Mouse (Mus musculus) kidney, embryonic 15.5 days (tissue): ENCODE data around the gene Auh. TPM values are rescaled to one million over a fixed set of nuclear protein-coding genes. Genes with fewer than 3 reads are reported as not detected.
A peak's percentile ranks its signal among the peaks of the same experiment; 100 is the strongest.

Experiments
- ATAC-seq: fragments of 200-750 bp; cut with Nextera tagmentation; replicated peaks from 2 replicates; pipeline ENCODE4 v1.8.0; 2017; ENCODE audit warnings: moderate TSS enrichment; ENCODE audit not compliant: low FRiP score
- H3K27ac ChIP-seq: fragments of 300-500 bp; sonication (generic); 2 replicates; pipeline ENCODE4 v1.5.1; 2015; ENCODE audit warnings: mild to moderate bottlenecking, inconsistent platforms
- H3K27me3 ChIP-seq: fragments of 300-500 bp; sonication (generic); 2 replicates; pipeline ENCODE4 v1.6.1; 2015; ENCODE audit warnings: inconsistent platforms
- H3K36me3 ChIP-seq: fragments of 300-500 bp; sonication (generic); 2 replicates; pipeline ENCODE4 v1.6.1; 2015; ENCODE audit warnings: inconsistent platforms
- H3K4me1 ChIP-seq: fragments of 300-500 bp; sonication (generic); 2 replicates; pipeline ENCODE4 v1.6.1; 2015; ENCODE audit warnings: inconsistent platforms
- H3K4me2 ChIP-seq: fragments of 300-500 bp; sonication (generic); 2 replicates; pipeline ENCODE4 v1.6.1; 2015; ENCODE audit warnings: moderate library complexity, mild to moderate bottlenecking, inconsistent platforms
- H3K4me3 ChIP-seq: fragments of 300-500 bp; sonication (generic); replicated peaks from 2 replicates; pipeline ENCODE4 v1.5.1; 2015; ENCODE audit warnings: mild to moderate bottlenecking, inconsistent platforms
- H3K9ac ChIP-seq: fragments of 300-500 bp; sonication (generic); 2 replicates; pipeline ENCODE4 v1.6.1; 2015; ENCODE audit warnings: mild to moderate bottlenecking, inconsistent platforms
- H3K9me3 ChIP-seq: fragments of 300-500 bp; sonication (generic); replicated peaks from 2 replicates; pipeline ENCODE4 v1.6.1; 2016; ENCODE audit warnings: inconsistent platforms
- WGBS: fragments of 180-500 bp; shearing (Covaris S2); methylation state at CpG from one replicate; pipeline ENCODE4 v1.1.7; 2015; ENCODE audit warnings: mixed read lengths; 5-methylcytosine and 5-hydroxymethylcytosine counted together
- polyA plus RNA-seq: library from polyadenylated mRNA; unstranded; fragments of >200 nt; fragmentation: Nextera tagmentation; extraction: Ambion mirVana; gene quantifications from 2 replicates; pipeline ENCODE4 v1.2.1, GENCODE M21; 2015

Gene Auh
- polyA plus RNA-seq, 1 experiment from 2014 or later, result 57.0 TPM

DNA sequence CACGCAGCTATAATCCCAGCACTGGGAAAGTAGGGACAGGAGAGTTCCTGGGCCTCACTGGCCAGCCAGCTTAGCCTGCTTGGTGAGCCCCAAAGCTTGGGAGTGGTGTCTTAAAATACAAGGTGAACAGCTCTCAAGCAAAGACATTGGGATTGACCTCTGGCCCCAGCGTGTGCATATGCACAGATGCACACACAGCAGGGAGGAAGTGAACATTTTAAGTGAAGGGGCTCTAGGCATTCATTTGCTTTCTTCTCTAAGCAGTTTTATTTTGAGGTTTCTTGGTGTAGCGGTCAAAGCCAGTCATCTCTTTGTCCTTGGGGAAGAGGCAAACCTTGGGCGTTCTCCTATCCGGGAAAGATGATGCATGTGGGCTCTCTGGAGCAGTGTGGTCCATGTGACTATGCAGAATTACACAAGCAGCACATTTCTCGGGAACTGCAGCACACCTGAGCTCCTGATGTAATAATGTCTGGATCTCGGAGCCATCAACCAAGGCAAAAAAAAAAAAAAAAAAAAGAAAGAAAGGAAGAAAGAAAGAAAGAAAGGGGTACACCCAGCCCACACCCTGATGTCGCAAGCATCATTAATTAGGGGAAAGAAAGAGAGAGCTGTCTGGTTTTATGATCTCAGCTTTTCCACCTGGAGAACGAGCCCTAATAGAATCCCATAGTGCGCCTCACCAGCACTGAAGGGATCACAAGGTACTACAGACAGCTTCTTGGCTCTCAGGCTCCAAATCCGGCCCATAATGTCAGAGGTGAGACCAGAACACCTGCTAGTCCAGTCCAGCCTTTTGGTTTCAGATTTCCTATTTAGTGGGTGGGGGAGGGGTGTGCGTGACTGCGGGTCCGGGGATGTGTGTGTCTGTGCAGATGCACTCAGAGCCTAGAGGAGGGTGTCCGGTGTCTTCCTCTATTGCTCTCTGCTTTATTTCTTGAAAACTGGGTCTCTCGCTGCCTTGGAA is 116.6 kb downstream of the Auh start:
- Histone ChIP-seq H3K4me3 (no peak overlapping the region), H3K36me3 (no peaks in the 10 kb centered on the region), H3K4me2 (no peak overlapping the region), H3K27me3 (no peaks in the 10 kb centered on the region), H3K9ac (no peak overlapping the region), H3K4me1 (peaks cover 32% of the 10 kb centered on the region), H3K27ac (no peak overlapping the region), H3K9me3 (no peaks in the 10 kb centered on the region)
- 43% methylated on average over 16 of the region's 16 CpGs for WGBS
- ATAC-seq, result peak; percentile 52; the same call in 1 of the 2 replicates

DNA sequence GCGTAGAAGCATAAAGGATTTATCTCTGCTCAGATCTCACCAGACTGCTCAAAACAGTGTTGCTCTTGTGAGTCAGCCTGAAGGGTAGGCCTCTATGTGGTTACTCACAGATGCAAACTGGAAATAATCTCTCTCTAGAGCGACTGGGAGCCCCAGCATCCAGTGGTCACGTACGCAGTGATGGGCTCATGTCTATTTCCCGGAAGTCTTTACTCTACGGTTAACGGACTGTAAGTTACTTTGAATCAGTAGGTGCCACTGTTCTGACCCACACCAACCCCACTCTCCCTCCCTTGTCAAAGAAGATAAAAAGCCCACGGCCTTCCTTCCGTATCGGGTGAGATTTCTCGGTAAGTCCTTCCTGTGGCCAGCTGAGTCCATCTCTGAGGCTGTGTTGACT is 121.8 kb downstream of the Auh start:
- no peak for ATAC-seq
- 72% methylated on average over 11 of the region's 11 CpGs for WGBS

DNA sequence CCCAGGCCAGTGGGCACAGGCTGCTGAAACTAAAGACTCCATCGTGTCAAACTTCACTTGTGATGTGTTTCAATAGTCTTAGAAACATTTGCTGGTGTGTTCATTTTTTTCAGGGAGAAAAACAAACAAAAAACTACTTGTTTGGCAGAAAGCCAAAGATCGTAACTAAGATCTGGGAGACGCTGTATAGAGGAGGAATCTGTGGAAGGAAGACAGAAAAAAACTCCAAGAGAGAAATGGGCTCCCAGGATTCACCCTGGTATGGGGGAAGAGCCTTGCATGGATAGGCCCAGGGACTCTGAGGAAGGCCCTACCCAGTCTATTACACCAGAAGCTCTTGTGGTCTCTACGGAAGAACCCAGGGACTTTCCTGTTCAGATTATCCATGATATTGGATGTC is 123.5 kb downstream of the Auh start:
- Histone ChIP-seq H3K27me3 (no peaks in the 10 kb centered on the region), H3K4me2 (no peak overlapping the region), H3K27ac (peak overlapping the region; percentile 54), H3K9me3 (no peaks in the 10 kb centered on the region), H3K9ac (no peak overlapping the region), H3K4me1 (peaks cover 22% of the 10 kb centered on the region), H3K4me3 (no peak overlapping the region), H3K36me3 (no peaks in the 10 kb centered on the region)
- ATAC-seq, result 0 out of 2 replicates have a peak, but pooled peaks have one; percentile 53
- 26% methylated on average over 4 of the region's 4 CpGs for WGBS

More for the DNA sequence above, 121.8 kb downstream of the Auh start:
- Histone ChIP-seq H3K4me3 (no peak overlapping the region), H3K4me2 (no peak overlapping the region), H3K27me3 (no peaks in the 10 kb centered on the region), H3K4me1 (peaks cover 28% of the 10 kb centered on the region), H3K36me3 (no peaks in the 10 kb centered on the region), H3K9ac (no peak overlapping the region), H3K27ac (no peak overlapping the region), H3K9me3 (no peaks in the 10 kb centered on the region)

DNA sequence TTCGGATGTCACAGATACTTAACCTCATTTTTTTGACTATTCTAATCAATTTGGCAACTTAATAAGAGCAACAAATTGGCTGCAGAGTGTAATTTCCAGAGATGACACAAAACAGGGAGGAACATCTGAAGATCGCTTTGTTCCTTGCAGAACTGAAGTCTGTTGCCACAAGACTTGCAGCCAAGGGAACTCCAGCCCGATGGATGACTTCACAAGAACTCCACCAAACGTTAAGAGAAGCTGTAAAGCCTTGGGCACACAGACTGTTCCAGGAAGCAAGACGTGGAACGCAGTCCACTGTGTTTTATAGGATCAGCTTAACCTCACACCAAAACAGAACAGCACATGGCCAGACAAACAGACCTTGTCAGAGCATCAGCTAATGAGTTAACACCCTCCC is 123.9 kb downstream of the Auh start:
- Histone ChIP-seq H3K27ac (peak overlapping the region; percentile 54), H3K4me2 (no peak overlapping the region), H3K27me3 (no peaks in the 10 kb centered on the region), H3K9ac (no peak overlapping the region), H3K4me3 (no peak overlapping the region), H3K36me3 (no peaks in the 10 kb centered on the region), H3K4me1 (peaks cover 26% of the 10 kb centered on the region), H3K9me3 (no peaks in the 10 kb centered on the region)
- 27% methylated on average over 6 of the region's 6 CpGs for WGBS
- ATAC-seq, result 0 out of 2 replicates have a peak, but pooled peaks have one; percentile 19

DNA sequence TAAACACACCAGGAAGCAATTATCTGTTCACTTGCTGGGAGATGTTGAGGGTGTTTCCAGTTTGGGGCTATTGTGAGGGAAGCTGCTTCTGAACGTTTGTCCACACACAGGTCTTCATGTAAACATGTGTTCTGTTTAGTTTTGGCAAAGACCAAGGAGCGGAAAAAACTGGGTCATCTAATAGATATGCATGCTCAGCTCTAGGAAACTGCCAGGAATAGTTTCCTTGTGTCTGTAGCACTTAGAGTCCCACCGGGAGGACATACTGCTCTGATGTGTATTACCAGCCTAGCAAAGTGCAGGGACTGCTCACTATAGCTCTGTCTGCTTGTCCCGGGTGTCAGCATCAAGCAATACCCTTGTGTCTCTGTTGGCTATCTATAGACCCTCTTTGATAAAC is 127.0 kb downstream of the Auh start:
- no peaks in the 10 kb centered on the region for H3K36me3 ChIP-seq
- H3K4me3 ChIP-seq, result no peak overlapping the region
- no peak overlapping the region for H3K9ac ChIP-seq
- WGBS, result 74% methylated on average over 4 of the region's 4 CpGs
- no peak for ATAC-seq
- H3K27ac ChIP-seq, result no peak overlapping the region
- H3K4me1 ChIP-seq, result peaks cover 28% of the 10 kb centered on the region
- no peaks in the 10 kb centered on the region for H3K9me3 ChIP-seq
- no peaks in the 10 kb centered on the region for H3K27me3 ChIP-seq
- no peak overlapping the region for H3K4me2 ChIP-seq

DNA sequence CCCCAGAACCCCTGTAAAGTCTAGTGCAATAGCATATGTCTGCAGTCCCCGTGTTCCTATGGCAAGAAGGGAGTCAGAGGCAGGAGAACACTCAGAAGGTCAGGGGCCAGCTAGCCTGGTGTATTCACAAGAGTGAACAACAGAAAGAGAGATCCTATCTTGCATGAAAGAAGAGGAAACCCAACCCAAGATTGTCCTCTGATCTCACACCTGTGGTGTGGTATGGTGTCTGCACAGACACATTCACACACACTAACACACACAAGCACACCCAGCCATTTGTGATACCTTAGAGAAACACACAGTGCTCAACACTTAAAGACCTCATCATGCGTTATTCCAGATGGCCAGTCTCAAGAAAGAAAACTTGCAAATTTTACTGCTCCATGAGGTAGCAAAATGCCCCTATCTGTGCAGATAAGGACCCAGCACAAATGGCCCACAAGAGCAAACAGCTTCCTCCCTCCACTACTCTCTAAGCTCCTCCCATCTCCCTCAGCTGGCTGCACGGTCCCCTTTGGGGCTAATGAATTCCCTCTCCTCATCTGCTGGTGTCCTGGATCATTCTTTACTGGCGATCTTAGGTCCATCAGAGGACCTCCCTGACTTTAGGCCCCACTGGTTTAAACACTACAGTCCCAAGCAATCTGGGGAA is 128.7 kb downstream of the Auh start:
- 39% methylated on average over 4 of the region's 4 CpGs for WGBS
- no peak overlapping the region for H3K4me3 ChIP-seq
- peaks cover 20% of the 10 kb centered on the region for H3K4me1 ChIP-seq
- H3K9ac ChIP-seq, result no peak overlapping the region
- H3K9me3 ChIP-seq, result no peaks in the 10 kb centered on the region
- H3K27me3 ChIP-seq, result no peaks in the 10 kb centered on the region
- H3K4me2 ChIP-seq, result no peak overlapping the region
- H3K27ac ChIP-seq, result no peak overlapping the region
- no peaks in the 10 kb centered on the region for H3K36me3 ChIP-seq
- no peak for ATAC-seq

DNA sequence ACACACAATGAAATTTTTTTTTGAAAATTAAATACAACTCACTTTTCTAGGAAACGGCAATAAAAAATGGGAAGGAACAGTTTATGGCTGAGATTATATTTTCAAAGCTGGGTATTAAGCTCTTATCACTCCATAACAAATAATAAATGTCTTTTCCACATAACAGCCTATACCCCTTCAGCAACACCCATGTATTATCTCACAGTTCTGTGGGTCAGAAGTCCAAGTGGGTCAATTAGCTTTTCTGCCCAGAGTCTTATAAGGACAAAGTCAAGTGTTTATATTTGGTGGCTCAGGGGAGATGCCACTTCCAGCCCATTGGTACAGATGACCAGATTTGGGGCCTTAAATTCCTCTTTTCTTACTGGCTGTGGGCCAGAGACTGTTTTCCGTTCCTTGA is 129.4 kb downstream of the Auh start:
- Histone ChIP-seq H3K36me3 (no peaks in the 10 kb centered on the region), H3K4me1 (peaks cover 15% of the 10 kb centered on the region), H3K9me3 (no peaks in the 10 kb centered on the region), H3K4me3 (no peak overlapping the region), H3K27me3 (no peaks in the 10 kb centered on the region), H3K9ac (no peak overlapping the region), H3K4me2 (no peak overlapping the region), H3K27ac (no peak overlapping the region)
- 69% methylated on average over 2 of the region's 2 CpGs for WGBS
- no peak for ATAC-seq

DNA sequence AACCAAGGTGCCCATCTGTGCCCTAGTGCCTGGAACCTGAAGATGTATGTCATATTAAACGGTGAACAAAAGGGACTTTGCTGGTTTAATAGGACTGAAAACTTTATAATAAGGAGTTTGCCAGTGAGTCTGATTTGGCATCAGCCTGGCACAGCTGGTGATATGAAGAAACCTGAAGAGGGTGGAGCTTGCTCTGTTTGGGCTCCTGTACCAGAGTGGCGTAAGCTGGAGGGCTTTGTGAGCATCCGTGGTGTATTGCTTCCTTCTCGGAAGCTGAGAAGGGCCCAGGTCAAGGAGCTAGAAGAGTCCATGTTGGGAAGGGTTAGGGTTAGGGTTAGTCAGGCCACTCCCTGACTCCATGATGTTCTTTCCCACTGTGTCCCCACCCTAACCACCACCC is 135.2 kb downstream of the Auh start:
- Histone ChIP-seq H3K36me3 (no peaks in the 10 kb centered on the region), H3K4me2 (no peak overlapping the region), H3K9me3 (no peaks in the 10 kb centered on the region), H3K27ac (no peak overlapping the region), H3K4me3 (no peak overlapping the region), H3K27me3 (no peaks in the 10 kb centered on the region), H3K4me1 (0 out of 2 replicates have a peak, but pooled peaks cover 3% of the 10 kb centered on the region), H3K9ac (no peak overlapping the region)
- ATAC-seq, result no peak
- WGBS, result 88% methylated on average over 4 of the region's 4 CpGs

DNA sequence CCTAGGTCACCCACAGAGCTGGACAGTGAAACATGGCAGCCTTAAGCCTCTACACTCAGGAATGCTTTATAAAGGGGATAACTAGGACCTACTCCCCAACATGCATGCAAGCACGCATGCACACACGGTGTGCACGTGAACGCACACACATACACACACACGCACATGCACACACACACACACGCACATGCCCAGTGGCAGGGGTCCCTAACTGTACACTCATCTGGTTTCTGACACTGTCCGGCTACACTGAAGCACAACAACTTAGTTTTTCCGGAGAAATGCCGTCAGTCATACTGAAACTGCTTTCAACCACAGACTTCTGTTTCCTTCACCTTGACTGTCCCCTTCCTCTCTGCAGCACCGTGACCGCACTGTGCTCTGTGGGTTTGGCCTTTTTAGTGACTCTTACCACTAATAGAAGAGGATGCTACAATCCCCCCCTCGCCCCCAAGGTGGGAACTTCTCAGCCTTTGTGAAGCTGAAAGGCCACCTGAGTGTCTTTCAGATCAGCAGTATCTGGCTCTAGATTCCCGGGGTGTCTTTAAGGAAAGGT is 136.0 kb downstream of the Auh start:
- 91% methylated on average over 13 of the region's 13 CpGs for WGBS
- no peaks in the 10 kb centered on the region for H3K27me3 ChIP-seq

DNA sequence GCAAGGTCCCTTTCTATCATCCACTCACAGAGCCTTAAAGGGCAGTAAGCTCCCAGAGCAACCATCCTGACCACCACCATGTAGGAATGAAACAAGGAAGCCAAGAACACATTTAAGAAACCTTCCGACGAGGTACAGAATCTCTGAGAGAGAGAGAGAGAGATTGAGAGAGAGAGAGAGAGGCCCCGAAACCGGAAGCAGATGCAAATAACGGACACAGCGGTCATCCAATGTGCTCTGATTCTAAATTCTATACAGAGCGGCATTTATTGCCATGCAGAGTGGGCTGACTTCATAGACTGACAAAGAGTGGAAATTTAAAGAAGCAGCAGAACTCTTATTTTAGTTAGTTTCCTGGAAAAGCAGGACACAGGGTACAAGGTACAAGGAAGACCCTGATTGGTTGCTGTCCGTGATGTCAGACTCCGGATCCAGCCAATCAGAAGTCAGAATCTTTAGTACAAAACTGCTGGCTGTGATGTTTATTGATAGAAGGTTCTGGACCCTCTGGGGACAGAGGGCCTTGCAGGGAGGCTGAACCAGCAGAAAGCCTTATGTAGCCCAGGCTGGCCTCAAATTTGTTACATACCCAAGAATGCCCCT is 137.1 kb downstream of the Auh start:
- no peak overlapping the region for H3K9ac ChIP-seq
- 0 out of 2 replicates have a peak, but pooled peaks cover 3% of the 10 kb centered on the region for H3K4me1 ChIP-seq
- H3K9me3 ChIP-seq, result no peaks in the 10 kb centered on the region
- ATAC-seq, result no peak
- 90% methylated on average over 9 of the region's 9 CpGs for WGBS
- H3K36me3 ChIP-seq, result no peaks in the 10 kb centered on the region
- no peak overlapping the region for H3K4me2 ChIP-seq
- H3K4me3 ChIP-seq, result no peak overlapping the region
- no peaks in the 10 kb centered on the region for H3K27me3 ChIP-seq
- H3K27ac ChIP-seq, result no peak overlapping the region

More for the DNA sequence above, 136.0 kb downstream of the Auh start:
- Histone ChIP-seq H3K9ac (no peak overlapping the region), H3K4me1 (0 out of 2 replicates have a peak, but pooled peaks cover 3% of the 10 kb centered on the region), H3K27ac (no peak overlapping the region), H3K4me2 (no peak overlapping the region), H3K4me3 (no peak overlapping the region), H3K36me3 (no peaks in the 10 kb centered on the region), H3K9me3 (no peaks in the 10 kb centered on the region)
- ATAC-seq, result no peak

DNA sequence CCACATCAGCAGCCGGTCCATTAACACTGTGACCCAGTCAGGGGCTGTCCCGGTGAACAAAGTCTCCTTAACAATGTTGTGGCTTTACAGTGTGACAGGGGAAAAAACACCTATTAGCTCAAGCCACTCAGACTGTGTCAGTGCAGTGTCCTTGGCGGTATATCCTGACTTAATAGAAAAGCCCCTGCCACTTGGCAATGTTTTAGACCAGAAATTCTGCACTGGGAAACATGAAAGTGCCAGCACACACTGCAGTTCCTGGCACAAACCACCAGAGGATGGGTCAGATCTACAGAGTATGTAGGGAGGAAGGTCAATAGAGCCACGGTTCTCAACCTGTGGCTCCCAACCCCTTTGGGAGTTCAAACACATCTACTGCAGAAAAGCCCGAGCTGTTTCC is 138.6 kb downstream of the Auh start:
- Histone ChIP-seq H3K27ac (no peak overlapping the region), H3K9me3 (no peaks in the 10 kb centered on the region), H3K4me1 (0 out of 2 replicates have a peak, but pooled peaks cover 3% of the 10 kb centered on the region), H3K27me3 (no peaks in the 10 kb centered on the region), H3K9ac (no peak overlapping the region), H3K36me3 (no peaks in the 10 kb centered on the region), H3K4me3 (no peak overlapping the region), H3K4me2 (no peak overlapping the region)
- ATAC-seq, result no peak
- 60% methylated on average over 5 of the region's 5 CpGs for WGBS
